Mouse (Mus musculus) cerebellum, adult 9-11 months (tissue): Measurements from ENCODE around the gene Agap1.
A peak's percentile ranks its signal among the peaks of the same experiment; 100 is the strongest.
"Not testable (repeated sequence)": the region's sequence is repeated elsewhere in the genome, so short reads cannot be mapped to it uniquely, and the experiment has no call there.

Experiments used
- DNase-seq: peaks from one replicate; pipeline ENCODE4 v3.0.0; 2022

Agap1 gene

GRCm38 (mm10) chr1:89461881-89462280 lies 7.3 kb downstream of the Agap1 start:
- DNase-seq = no peak

- no peak for DNase-seq
Measured at GRCm38 (mm10) chr1:89463138-89463537, 8.5 kb downstream of the Agap1 start.

GRCm38 (mm10) chr1:89465417-89466002 lies 10.9 kb downstream of the Agap1 start:
- no peak for DNase-seq

DNA sequence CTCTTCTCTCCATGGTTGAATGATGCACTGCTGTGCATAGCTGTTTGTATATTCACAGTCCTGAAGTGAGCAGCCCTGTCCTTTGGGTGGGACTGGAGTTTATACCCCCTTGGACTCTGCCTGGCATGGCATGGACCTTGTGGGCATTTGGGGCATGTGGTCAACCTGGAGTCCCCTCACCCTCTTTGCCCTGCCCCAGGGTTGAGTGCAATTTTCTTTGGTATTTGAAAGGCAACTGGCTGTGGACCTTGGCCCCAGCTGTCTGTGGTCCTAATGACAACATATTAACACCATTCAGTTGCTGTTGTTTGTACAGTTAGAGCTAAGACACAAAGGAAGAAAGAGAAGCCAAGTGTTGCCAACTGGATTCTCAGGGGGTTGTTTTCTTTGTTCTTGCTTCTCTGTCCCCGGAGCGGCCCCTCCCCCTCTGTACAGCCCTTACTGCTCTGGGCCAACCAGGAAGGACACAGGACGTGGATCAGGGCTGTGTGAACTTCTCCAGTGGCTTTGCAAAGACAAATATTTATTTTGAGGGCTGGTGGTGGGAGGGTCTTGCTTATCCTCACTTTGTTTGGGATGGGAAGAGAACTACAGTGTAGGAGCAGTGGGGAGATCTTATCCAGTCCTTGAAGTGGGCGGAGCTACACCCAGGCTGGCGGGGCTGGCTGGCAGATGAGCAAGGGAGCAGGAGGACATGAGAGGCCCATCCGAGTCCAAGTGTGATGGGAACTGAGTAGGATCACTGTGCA lies 12.9 kb downstream of the Agap1 start:
- DNase-seq = no peak

- no peak for DNase-seq
Measured at GRCm38 (mm10) chr1:89468141-89468540, 13.5 kb downstream of the Agap1 start.

DNA sequence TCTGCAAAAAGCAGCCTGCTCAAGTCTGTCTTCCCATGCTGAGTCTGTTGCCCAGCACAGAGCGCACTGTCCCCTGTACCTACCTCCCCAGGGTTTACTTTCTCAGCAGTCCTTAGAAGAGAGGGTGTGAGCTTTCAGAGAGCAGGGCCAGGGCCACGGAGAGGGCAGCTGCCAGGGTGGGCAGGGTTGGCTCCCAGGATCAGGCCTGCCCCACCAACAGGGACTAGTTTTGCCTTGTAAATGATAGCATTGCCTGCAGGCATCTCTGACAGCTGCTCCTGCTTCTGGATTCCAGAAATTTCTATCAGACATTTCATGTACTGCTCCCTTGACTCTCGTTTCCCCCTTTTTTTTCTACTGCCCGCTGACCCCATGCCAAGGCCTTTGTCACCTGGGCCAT lies 16.8 kb downstream of the Agap1 start:
- no peak for DNase-seq

DNA sequence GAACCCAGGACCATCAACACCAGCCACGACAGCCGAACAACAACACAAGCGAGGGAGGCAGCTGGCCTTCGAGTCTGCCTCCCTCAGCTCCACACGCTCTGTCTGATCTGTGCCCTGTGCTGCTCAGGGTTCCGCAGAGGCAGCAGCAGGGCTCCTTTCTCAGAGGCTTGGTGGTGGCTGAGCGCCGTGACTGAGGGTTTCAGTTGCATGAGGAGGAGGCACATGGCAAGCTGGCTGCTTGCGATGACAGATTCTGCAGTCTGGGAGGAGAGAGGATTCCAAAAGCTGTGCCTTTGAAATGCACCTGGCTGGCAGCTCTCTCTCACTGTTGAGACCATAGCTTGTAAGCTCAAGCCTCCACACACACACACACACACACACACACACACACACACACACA lies 17.3 kb downstream of the Agap1 start:
- no peak for DNase-seq

DNA sequence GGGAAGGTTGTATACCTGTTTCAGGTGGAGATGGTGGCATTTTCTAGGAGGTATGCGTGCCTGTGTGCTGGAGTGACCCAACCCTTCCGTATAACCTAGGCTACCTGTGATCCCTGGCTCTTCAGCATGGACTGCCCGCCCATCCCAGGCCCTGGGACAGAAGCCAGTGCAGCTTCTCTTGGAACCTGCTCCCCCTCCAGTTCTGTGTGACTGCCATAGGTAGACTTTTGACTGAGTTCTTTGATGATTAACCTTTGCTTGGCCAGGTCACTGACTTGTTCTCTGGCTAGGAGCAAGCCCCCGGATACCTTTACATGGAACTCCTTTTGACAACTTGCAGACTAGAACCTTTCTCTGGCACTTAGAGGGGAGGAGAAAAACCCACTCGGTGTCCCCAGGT lies 19.3 kb downstream of the Agap1 start:
- no peak for DNase-seq

DNA sequence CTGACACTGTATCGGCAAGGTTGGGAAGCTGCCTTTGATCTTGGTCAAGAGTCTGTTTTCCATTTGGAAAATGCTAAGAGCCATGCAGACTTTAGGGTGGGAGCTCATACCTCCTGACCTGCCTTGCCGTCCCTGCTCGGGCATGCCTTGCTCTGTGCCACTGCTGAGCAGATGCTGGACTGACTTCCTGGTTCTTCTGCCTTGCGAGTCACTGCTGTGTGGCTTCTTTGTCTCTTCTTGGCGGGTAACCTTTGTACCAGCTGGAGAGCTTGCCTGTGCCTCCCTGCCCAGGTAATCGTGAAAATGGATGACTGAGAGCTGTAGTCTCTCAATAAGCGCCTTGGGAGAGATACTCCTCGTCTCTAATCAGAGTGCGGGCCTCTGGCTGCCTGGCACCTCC lies 20.2 kb downstream of the Agap1 start:
- no peak for DNase-seq

DNA sequence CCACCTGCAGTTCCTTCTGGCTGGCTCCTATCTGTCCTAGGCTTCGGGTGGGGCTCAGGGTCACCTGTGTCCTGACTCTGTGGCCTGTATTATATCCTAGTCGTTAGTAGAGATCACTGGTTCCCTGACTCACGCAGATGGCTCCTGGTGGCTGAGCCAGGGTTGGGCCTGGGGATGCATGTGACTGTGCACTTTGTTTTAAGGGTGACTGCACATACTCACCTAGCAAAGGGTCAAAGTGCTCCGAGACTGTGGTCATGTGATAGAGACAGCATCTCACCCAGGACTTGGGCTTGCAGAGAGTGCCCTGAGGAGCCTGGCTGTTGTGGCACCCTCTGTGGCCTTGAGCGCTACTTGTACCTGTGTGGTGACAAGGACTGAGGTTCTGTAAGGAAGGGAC lies 22.4 kb downstream of the Agap1 start:
- no peak for DNase-seq

DNA sequence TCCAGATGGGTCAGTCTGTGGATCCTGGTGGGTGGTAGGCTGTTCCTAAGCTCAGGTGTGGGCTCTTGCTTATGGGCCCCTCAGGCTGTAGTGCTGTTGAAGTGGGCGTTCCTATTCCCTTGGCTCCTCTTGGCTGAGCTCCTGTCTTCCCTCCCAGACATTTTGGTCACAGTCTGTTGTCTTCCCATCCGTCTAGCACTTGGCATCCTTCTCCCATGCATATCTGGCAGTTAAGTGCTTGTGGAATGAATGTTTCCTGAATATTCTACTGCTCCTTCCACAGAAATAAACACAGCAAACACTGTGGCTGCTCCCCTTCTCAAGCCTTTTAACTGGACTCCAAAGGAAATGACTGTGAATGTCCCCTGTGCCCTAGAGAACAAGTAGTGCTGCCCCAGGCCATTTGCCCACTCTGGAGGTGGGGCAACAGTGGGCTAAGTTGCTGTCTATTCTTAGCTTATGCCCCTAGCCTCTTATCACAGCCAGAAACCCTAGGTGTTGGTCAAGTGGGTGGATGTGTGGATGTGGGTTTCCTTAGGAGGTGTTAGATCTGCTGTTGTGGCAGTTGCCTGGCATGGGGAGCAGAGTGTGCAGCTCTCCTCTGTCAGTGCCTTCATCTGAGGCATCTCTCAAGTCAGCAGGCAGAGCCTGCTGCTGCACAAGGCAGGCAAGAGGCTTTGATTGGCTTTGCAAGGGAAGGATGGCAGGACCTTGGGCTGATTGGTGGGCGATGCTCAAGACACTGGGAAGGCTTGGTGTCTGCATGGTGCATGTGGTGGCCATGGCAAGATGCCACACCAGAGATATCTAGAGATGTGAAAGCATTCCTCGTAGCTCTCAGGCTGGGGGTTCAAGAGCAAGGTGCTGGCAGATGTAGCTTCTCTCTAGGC lies 24.2 kb downstream of the Agap1 start:
- no peak for DNase-seq

DNA sequence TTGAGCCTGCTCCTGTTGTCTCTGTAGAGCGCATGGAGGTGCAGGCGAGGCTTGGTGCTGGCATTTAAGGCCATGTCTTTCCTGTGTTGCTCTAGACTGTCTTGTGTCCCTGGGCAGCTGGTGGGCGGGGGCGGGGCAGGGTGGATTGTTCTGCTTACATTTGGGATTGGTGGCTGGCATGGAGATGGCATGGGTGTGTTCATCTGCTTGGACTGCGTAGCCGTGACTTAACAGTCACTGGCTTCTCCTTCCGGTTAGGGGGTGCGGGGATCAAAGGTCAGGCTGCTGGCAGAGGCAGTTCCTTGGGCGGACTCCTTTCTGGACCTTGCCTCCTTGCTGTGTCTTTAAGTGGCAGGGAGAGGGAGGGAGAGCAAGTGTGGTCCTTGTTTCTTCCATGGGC lies 26.5 kb downstream of the Agap1 start:
- no peak for DNase-seq

GRCm38 (mm10) chr1:89482812-89483211 lies 28.2 kb downstream of the Agap1 start:
- no peak for DNase-seq

DNA sequence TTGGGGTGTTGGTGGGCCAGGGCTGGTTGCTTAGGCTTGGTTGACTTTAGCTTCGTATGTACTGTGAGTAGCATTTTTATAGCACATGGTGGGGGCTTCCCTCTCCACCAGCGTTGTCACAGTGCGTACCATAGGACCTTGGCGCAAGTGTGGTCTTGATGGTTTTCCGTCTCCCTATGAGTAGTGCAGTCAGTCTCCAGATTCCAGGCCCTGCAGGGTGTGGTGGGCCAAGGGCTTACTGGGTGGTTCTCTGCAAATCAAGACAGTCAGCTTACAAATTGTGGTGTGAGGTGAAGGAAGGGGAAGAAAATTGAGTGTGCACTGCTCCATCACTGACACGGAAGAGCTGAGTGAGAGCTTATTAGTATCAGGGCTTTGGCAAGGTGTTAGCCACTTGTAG lies 32.3 kb downstream of the Agap1 start:
- no peak for DNase-seq

DNA sequence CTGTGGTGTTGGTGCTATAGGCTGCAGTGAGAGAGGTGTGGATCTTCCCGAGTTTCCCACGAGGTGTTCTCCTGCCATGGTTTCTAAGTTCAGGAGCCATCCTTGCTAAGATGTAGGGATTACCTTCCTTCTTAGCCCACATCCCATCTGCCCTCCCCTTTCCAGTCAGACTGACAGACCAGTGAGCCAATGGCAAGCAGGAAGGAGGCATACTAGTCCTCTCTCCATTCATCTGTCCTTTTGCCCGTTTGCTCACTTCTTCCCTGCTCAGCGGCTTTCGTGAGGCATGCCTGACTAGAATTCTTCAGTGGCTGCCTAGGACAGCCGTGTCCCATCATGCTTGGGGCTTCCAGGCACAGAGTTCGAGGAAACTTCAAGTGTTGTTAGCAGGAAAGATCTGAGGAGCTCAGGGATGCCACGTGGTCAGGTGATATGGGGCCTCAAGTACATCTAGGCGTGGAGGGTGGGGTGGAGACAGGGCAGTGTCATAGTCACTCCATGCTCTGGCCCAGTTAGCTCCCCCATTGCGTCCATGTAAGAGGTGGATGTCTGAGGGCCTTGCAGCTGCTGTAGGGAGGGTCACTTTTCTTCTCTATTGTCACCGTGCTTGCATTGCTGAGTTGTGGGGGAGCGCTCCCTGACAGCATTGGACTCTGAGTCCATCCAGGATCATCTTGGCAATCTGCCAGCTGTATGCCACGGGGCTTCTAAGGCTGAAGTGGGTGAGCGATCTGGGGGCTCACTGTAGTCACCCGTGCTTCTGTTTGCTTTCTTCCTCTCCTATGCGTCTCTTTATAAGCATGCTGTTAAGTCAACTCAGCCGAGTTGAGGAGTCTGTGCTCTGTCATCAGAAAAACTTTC lies 34.7 kb downstream of the Agap1 start:
- DNase-seq = no peak

- no peak for DNase-seq
Measured at GRCm38 (mm10) chr1:89493177-89493576, 38.6 kb downstream of the Agap1 start.

DNA sequence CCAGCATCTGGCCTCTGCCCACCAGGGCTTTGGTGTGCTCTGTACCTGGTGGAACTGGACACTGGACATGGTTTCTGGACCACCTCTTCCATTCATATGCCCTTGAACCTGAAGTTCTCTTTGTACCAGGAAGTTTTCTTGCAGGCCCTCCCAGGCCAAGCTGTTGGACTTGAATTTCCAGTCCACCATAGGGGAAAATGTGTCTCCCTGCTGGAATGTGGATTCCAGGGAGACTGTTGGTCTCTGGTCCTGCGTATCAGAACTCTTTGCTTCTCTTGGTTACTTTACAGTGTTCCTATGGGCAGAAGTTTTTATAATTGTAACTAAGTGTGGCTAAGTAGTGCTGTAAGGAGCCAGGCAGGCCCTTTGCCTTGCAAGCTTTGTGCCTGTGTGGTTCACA lies 40.2 kb downstream of the Agap1 start:
- DNase-seq = no peak

DNA sequence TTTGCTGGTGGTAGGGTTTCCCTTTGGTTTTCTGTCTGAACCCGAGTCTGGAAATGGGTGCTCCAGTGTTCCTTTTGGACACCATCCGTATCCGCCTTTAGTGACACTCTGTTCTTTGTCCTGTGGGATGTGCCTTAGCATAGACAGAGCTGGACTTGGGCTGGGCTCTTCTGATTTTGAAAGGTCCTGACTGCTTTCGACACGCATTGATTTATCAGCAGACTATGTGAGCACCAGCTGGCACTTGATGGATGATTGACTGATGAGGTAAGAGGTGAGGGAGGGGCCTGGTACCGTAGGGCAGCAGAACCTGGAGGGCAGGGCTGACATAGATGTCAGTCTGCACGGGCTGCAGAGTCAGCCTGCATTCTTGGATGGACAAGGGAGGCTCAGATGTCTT lies 41.6 kb downstream of the Agap1 start:
- DNase-seq = no peak

GRCm38 (mm10) chr1:89500925-89501324 lies 46.3 kb downstream of the Agap1 start:
- peak; percentile 87 for DNase-seq

GRCm38 (mm10) chr1:89501346-89501745 lies 46.7 kb downstream of the Agap1 start:
- DNase-seq = no peak

- DNase-seq = not testable (repeated sequence)
Measured at GRCm38 (mm10) chr1:89501891-89502290, 47.3 kb downstream of the Agap1 start.

GRCm38 (mm10) chr1:89509196-89509595 lies 54.6 kb downstream of the Agap1 start:
- no peak for DNase-seq

GRCm38 (mm10) chr1:89509763-89510340 lies 55.2 kb downstream of the Agap1 start:
- no peak for DNase-seq
